Mouse (Mus musculus) spleen, postnatal 14 days (tissue): Measurements from ENCODE around the gene Mbd4.

Experiments
- DNase-seq, 2 experiments: peaks; one replicate each; pipeline ENCODE4 v3.0.0; 2021 to 2022; ENCODE audit warnings: low spot score in 2 of 2

Gene Mbd4

GRCm38 (mm10) chr6:115860027-115860556, 6.9 kb upstream of the Mbd4 start:
- no peak for DNase-seq

- no peak for DNase-seq
Observed at GRCm38 (mm10) chr6:115859258-115859657, 6.1 kb upstream of the Mbd4 start.

GRCm38 (mm10) chr6:115856361-115856745, 3.2 kb upstream of the Mbd4 start:
- DNase-seq = no peak

- DNase-seq = no peak
Observed at GRCm38 (mm10) chr6:115855733-115856360, 2.7 kb upstream of the Mbd4 start.

GRCm38 (mm10) chr6:115854432-115854831, 1.3 kb upstream of the Mbd4 start:
- no peak for DNase-seq

GRCm38 (mm10) chr6:115853985-115854384, 814 bp upstream of the Mbd4 start:
- DNase-seq = no peak

GRCm38 (mm10) chr6:115852446-115853090, 603 bp downstream of the Mbd4 start:
- peak in 1 of 2 experiments; percentile 17 for DNase-seq

GRCm38 (mm10) chr6:115848598-115849304, 4.4 kb downstream of the Mbd4 start:
- DNase-seq = no peak

- DNase-seq = peak; percentile 23 to 62
Observed at GRCm38 (mm10) chr6:115846640-115847411, 6.3 kb downstream of the Mbd4 start.

- no peak for DNase-seq
Observed at GRCm38 (mm10) chr6:115845006-115845405, 8.2 kb downstream of the Mbd4 start.

- DNase-seq = no peak
Observed at GRCm38 (mm10) chr6:115838745-115839144, 14.4 kb downstream of the Mbd4 start.

GRCm38 (mm10) chr6:115838161-115838597, 15.0 kb downstream of the Mbd4 start, which contains the start of gene Efcab12:
Gene Efcab12, minus strand, starts transcription at chr6:115838412.
- DNase-seq = peak in 1 of 2 experiments; percentile 41

- DNase-seq = no peak
Observed at GRCm38 (mm10) chr6:115833861-115834260, 19.3 kb downstream of the Mbd4 start.

GRCm38 (mm10) chr6:115832152-115832850, 20.9 kb downstream of the Mbd4 start:
- DNase-seq = no peak

- DNase-seq = no peak
Observed at GRCm38 (mm10) chr6:115830779-115831601, 22.2 kb downstream of the Mbd4 start.

GRCm38 (mm10) chr6:115823850-115824464, 29.2 kb downstream of the Mbd4 start:
- DNase-seq = peak; percentile 57 to 68

GRCm38 (mm10) chr6:115821216-115821993, 31.8 kb downstream of the Mbd4 start:
- DNase-seq = no peak

GRCm38 (mm10) chr6:115818129-115818528, 35.0 kb downstream of the Mbd4 start:
- no peak for DNase-seq

- DNase-seq = no peak
Observed at GRCm38 (mm10) chr6:115815041-115815440, 38.1 kb downstream of the Mbd4 start.
